Mouse (Mus musculus) T-helper 1 cell (primary cell): ENCODE measurements around the gene Tenm2.

ENCODE experiments used
- in situ Hi-C: fragments of 300-600 bp; cut with MboI, MseI; formaldehyde crosslinking; loops from one replicate; pipeline ENCODE4 v1.15.1; 2025; ENCODE audit warnings: high pct_unique_total_duplicates

Gene Tenm2

GRCm38 (mm10) chr11:36592471-36592870 lies 643.3 kb downstream of the Tenm2 start:
- in situ Hi-C loops: no loop called here

- in situ Hi-C loops: no loop called here
Observed at GRCm38 (mm10) chr11:36566146-36566545, 669.6 kb downstream of the Tenm2 start.

GRCm38 (mm10) chr11:36562851-36563250 lies 672.9 kb downstream of the Tenm2 start:
- in situ Hi-C loops: no loop called here

GRCm38 (mm10) chr11:36560785-36561548 lies 674.8 kb downstream of the Tenm2 start:
- in situ Hi-C loops: no loop called here

GRCm38 (mm10) chr11:36557316-36557715 lies 678.4 kb downstream of the Tenm2 start:
- in situ Hi-C loops: no loop called here

GRCm38 (mm10) chr11:36553286-36553685 lies 682.5 kb downstream of the Tenm2 start:
- in situ Hi-C loops: no loop called here

GRCm38 (mm10) chr11:36550649-36551048 lies 685.1 kb downstream of the Tenm2 start:
- in situ Hi-C loops: no loop called here

GRCm38 (mm10) chr11:36549398-36550139 lies 686.2 kb downstream of the Tenm2 start:
- in situ Hi-C loops: no loop called here

- in situ Hi-C loops: no loop called here
Observed at GRCm38 (mm10) chr11:36548139-36548538, 687.6 kb downstream of the Tenm2 start.

GRCm38 (mm10) chr11:36538144-36538543 lies 697.6 kb downstream of the Tenm2 start:
- in situ Hi-C loops: no loop called here

- in situ Hi-C loops: no loop called here
Observed at GRCm38 (mm10) chr11:36537573-36538133, 698.1 kb downstream of the Tenm2 start.

- in situ Hi-C loops: no loop called here
Observed at GRCm38 (mm10) chr11:36535591-36535990, 700.2 kb downstream of the Tenm2 start.

- in situ Hi-C loops: no loop called here
Observed at GRCm38 (mm10) chr11:36531614-36532013, 704.1 kb downstream of the Tenm2 start.

GRCm38 (mm10) chr11:36527509-36527908 lies 708.3 kb downstream of the Tenm2 start:
- in situ Hi-C loops: no loop called here

- in situ Hi-C loops: no loop called here
Observed at GRCm38 (mm10) chr11:36526381-36526780, 709.4 kb downstream of the Tenm2 start.

GRCm38 (mm10) chr11:36512468-36512867 lies 723.3 kb downstream of the Tenm2 start:
- in situ Hi-C loops: no loop called here

- in situ Hi-C loops: no loop called here
Observed at GRCm38 (mm10) chr11:36508312-36508711, 727.5 kb downstream of the Tenm2 start.

GRCm38 (mm10) chr11:36494898-36495548 lies 740.7 kb downstream of the Tenm2 start:
- in situ Hi-C loops: no loop called here

GRCm38 (mm10) chr11:36492274-36492673 lies 743.5 kb downstream of the Tenm2 start:
- in situ Hi-C loops: no loop called here

GRCm38 (mm10) chr11:36490085-36490484 lies 745.7 kb downstream of the Tenm2 start:
- in situ Hi-C loops: no loop called here

- in situ Hi-C loops: no loop called here
Observed at GRCm38 (mm10) chr11:36488666-36489065, 747.1 kb downstream of the Tenm2 start.

- in situ Hi-C loops: no loop called here
Observed at GRCm38 (mm10) chr11:36486092-36486491, 749.7 kb downstream of the Tenm2 start.
